Mouse (Mus musculus) heart, adult 2 months (tissue): ENCODE measurements around the gene Zfp420.

Experiments used
- CTCF ChIP-seq: fragments of 200-600 bp; IDR thresholded peaks from 2 replicates; pipeline ENCODE4 v1.8.1; 2022; ENCODE audit warnings: antibody characterized with exemption, mild to moderate bottlenecking, moderate library complexity
- EP300 ChIP-seq: fragments of 200-500 bp; IDR thresholded peaks from 2 replicates; pipeline ENCODE4 v1.6.1; 2011; ENCODE audit warnings: low read depth, low read length, control low read depth; ENCODE audit not compliant: insufficient read depth
- POLR2A ChIP-seq: fragments of 200-500 bp; IDR thresholded peaks from 2 replicates; pipeline ENCODE4 v1.6.1; 2011; ENCODE audit warnings: mild to moderate bottlenecking, low read depth, low read length, control low read depth; ENCODE audit not compliant: insufficient read depth

DNA sequence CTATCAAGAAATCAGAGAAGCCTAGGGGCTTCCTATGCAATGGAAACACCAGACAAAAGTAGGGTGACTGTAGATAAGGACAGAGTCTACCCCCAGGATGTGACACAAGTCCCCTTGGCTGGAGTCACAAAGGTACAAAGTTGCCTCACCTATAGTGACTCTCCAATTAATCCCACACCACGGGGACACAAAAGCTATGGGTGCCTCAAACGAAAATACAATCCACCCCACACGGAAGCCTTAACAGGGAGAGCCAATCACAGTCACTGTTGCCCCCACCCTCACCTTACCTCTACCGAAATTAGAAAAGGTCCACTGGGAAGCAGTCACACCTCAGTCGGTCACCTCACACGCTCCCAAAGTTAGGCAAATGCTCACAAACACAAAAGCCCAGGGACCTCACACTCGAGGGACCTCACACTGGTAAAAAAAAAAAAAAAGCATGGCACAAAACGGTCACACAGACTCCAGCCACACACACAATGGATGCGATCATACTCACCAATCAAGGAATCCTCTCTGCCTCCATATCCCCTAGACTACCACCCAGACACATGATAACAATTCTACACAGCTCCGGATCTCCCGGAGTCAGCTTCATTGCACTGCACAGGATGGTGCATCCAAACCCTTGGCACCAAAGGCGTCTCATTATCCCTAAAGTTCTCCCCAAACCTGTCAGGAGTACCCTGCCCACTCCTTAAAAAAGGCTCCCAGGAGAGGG, 44.6 kb upstream of the Zfp420 start:
- TF ChIP-seq POLR2A, result no peak
- TF ChIP-seq CTCF, result no peak
- no peak for TF ChIP-seq EP300
